Mouse (Mus musculus) liver, embryonic 11.5 days (tissue): ENCODE measurements around the gene Zfp189. TPM values are rescaled to one million over a fixed set of nuclear protein-coding genes. Genes with fewer than 3 reads are reported as not detected.
"Not testable (repeated sequence)": the region's sequence is repeated elsewhere in the genome, so short reads cannot be mapped to it uniquely, and the experiment has no call there.

Experiments
- ATAC-seq: fragments of 200-750 bp; cut with Nextera tagmentation; replicated peaks from 2 replicates; pipeline ENCODE4 v1.8.0; 2017; ENCODE audit warnings: moderate number of reproducible peaks, mild to moderate bottlenecking, moderate TSS enrichment, moderate library complexity; ENCODE audit not compliant: low FRiP score
- DNase-seq: peaks from one replicate; pipeline ENCODE4 v3.0.0-alpha.2; 2017; ENCODE audit warnings: low spot score
- H3K27ac ChIP-seq: fragments of 300-500 bp; sonication (generic); 2 replicates; pipeline ENCODE4 v1.5.1; 2014; ENCODE audit warnings: mild to moderate bottlenecking, low read depth, low read length, control low read depth
- H3K27me3 ChIP-seq: fragments of 300-500 bp; sonication (generic); replicated peaks from 2 replicates; pipeline ENCODE4 v1.6.1; 2014; ENCODE audit warnings: low read length, mixed read lengths; ENCODE audit not compliant: control insufficient read depth, insufficient read depth
- H3K36me3 ChIP-seq: fragments of 300-500 bp; sonication (generic); 2 replicates; pipeline ENCODE4 v1.6.1; 2014; ENCODE audit warnings: mild to moderate bottlenecking, low read length, moderate library complexity, mixed read lengths; ENCODE audit not compliant: control insufficient read depth, insufficient read depth
- H3K4me1 ChIP-seq: fragments of 300-500 bp; sonication (generic); replicated peaks from 2 replicates; pipeline ENCODE4 v1.6.1; 2014; ENCODE audit warnings: low read length, mixed read lengths; ENCODE audit not compliant: control insufficient read depth, insufficient read depth
- H3K4me2 ChIP-seq: fragments of 300-500 bp; sonication (generic); 2 replicates; pipeline ENCODE4 v1.6.1; 2014; ENCODE audit warnings: mild to moderate bottlenecking, control low read depth, moderate library complexity
- H3K4me3 ChIP-seq: fragments of 300-500 bp; sonication (generic); 2 replicates; pipeline ENCODE4 v1.5.1; 2014; ENCODE audit warnings: low read depth, low read length, control low read depth
- H3K9ac ChIP-seq: fragments of 300-500 bp; sonication (generic); 2 replicates; pipeline ENCODE4 v1.6.1; 2014; ENCODE audit warnings: low read depth, low read length, control low read depth
- H3K9me3 ChIP-seq: fragments of 300-500 bp; sonication (generic); 2 replicates; pipeline ENCODE4 v1.6.1; 2016; ENCODE audit warnings: low read length, inconsistent platforms, mixed read lengths; ENCODE audit not compliant: control insufficient read depth
- WGBS: fragments of 180-500 bp; shearing (Covaris S2); extraction: QIAGEN DNeasy Blood & Tissue Kit; methylation state at CpG from one replicate; pipeline ENCODE4 v1.1.7; 2014; 5-methylcytosine and 5-hydroxymethylcytosine counted together
- polyA plus RNA-seq: library from polyadenylated mRNA; unstranded; fragments of >200 nt; fragmentation: Nextera tagmentation; extraction: Ambion mirVana; gene quantifications from 2 replicates; pipeline ENCODE4 v1.2.1, GENCODE M21; 2014

The Zfp189 gene
- polyA plus RNA-seq = 7.4 and 9.2 TPM in 2 replicates

GRCm38 (mm10) chr4:49520572-49521340 lies at the start of gene Zfp189, which contains the start of gene Mrpl50:
Gene Zfp189, plus strand, starts transcription at chr4:49521176.
Gene Mrpl50, minus strand, starts transcription at chr4:49521093.
- peaks cover 13% of the 10 kb centered on the region; the same call in 1 of the 2 replicates for H3K36me3 ChIP-seq
- peak within 1 kb of the TSS; percentile 65 for H3K4me2 ChIP-seq
- ATAC-seq = peak; percentile 99
- H3K4me1 ChIP-seq = peaks cover 12% of the 10 kb centered on the region
- no peaks in the 10 kb centered on the region for H3K27me3 ChIP-seq
- no peak within 1 kb of the TSS for H3K27ac ChIP-seq
- no peaks in the 10 kb centered on the region for H3K9me3 ChIP-seq
- DNase-seq = peak; percentile 89
- WGBS = under 1% methylated on average over 41 of the region's 41 CpGs
- H3K4me3 ChIP-seq = peak within 1 kb of the TSS; percentile 79
- H3K9ac ChIP-seq = peak within 1 kb of the TSS; percentile 85

DNA sequence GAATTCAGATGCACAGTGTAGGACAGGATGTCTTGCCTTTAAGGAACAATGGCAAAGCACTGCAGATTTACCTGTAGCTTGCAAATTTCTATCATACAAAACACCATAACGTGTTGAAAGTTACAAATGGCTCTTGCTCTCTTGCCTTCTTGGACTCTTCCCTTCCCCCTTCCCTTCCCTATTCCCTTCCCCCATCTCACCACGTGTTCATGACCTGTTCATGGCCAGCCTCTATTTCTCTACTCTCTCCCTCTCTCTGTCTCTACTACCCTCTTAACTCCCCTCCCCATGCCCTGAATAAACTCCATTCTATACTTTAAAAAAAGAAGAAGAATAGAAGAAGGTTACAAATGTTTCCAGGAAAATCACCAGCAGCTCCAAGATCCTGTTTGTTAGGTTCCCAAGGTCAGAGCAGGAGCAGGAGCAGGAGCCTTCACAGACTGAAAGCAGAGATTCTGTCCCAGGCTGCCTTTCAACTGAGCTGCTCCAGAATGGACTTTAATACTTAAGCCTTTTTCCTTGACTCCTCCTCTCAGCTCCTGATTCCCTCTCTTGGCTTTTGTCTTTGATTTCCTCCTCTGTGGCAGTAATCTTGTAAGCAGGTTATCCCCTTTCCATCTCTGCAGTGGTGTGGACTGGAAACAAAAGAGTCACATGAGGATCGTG lies 47.4 kb upstream of the Zfp189 start, which contains the start of gene Acnat1:
TSS of gene Acnat1 (minus strand) at position 478 of the 666 bp plus-strand sequence.
- no peaks in the 10 kb centered on the region for H3K36me3 ChIP-seq
- DNase-seq (no peak), ATAC-seq (no peak)
- H3K9me3 ChIP-seq = no peaks in the 10 kb centered on the region
- 47% methylated on average over 3 of the region's 3 CpGs for WGBS
- no peaks in the 10 kb centered on the region for H3K27me3 ChIP-seq
- H3K9ac ChIP-seq = no peak within 1 kb of the TSS
- H3K27ac ChIP-seq = no peak within 1 kb of the TSS
- H3K4me1 ChIP-seq = peaks cover 8% of the 10 kb centered on the region
- peak within 1 kb of the TSS; percentile 42 for H3K4me2 ChIP-seq
- H3K4me3 ChIP-seq = no peak within 1 kb of the TSS

DNA sequence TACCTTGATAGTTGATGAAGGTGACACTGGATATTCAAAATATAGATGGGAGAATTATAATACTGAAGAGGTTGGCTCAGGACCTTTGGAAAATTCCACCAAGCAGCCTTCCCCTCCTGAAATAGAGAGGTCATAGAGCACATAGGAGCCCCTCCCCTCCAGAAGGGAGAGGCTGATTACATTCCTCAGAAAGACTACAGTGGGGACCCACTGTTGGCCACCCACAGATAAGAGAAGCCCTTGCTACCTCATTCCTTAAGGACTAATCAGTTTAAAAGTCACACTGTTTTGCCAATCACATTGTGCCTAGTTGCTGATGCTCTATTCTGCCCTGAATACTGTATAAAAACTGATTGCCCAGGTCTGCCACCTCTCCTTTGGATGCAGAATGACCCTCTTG lies 46.4 kb upstream of the Zfp189 start:
- Histone ChIP-seq H3K27me3 (no peaks in the 10 kb centered on the region), H3K4me2 (peak overlapping the region; percentile 42), H3K27ac (peak overlapping the region; percentile 62), H3K36me3 (no peaks in the 10 kb centered on the region), H3K4me3 (no peak overlapping the region; the same call in 1 of the 2 replicates), H3K4me1 (peaks cover 8% of the 10 kb centered on the region), H3K9me3 (no peaks in the 10 kb centered on the region), H3K9ac (no peak overlapping the region)
- ATAC-seq (peak; percentile 86), DNase-seq (no peak)

DNA sequence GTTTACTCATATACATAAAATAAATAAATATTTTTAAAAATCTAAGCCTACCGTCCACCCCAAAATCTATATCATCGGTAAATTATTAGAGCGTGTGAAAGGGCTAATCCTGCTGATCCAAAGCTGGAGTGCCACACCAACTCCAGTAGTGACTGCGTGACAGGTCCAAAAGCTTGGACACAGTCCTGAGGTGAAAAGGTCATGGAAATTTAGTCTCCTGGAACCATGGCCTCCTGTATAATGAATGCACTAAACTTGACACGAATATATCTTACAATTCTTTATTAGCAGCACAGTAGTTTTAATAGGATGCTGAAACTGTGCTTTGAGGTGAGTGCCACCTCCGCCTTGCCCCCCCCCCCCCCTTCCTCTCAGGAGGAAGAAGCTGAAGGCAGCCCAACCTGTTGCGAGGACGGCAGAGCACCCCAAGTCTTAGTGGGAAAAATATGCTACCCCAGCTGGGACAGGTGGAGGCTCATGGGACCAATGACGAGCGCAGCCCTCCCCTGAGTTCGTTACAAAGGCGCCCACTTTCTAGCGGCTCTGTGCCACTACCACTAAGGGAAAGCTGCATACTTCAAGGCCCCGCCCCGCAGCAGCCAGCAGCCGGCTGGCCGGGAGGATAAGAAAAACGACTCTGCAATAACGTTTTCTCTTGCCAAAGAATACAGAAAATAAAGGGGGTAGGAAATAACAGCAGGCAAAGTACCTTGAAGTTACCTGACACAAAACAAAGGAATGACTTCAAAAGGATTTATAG lies 42.7 kb upstream of the Zfp189 start:
- ATAC-seq = peak; percentile 86
- DNase-seq = peak; percentile 58
- Histone ChIP-seq H3K4me2 (peak overlapping the region; percentile 65), H3K27me3 (no peaks in the 10 kb centered on the region), H3K9ac (peak overlapping the region; percentile 56), H3K27ac (peak overlapping the region; percentile 65; the same call in 1 of the 2 replicates), H3K9me3 (no peaks in the 10 kb centered on the region), H3K4me1 (peaks cover 10% of the 10 kb centered on the region), H3K4me3 (peak overlapping the region; percentile 31; the same call in 1 of the 2 replicates), H3K36me3 (no peaks in the 10 kb centered on the region)
- WGBS = 20% methylated on average over 19 of the region's 19 CpGs

- 0 out of 2 replicates have a peak overlapping the region, but pooled peaks have one; percentile 38 for H3K27ac ChIP-seq
- H3K9ac ChIP-seq, H3K4me3 ChIP-seq, DNase-seq, ATAC-seq, H3K9me3 ChIP-seq, H3K36me3 ChIP-seq, H3K27me3 ChIP-seq: not testable (repeated sequence)
- H3K4me2 ChIP-seq = peak overlapping the region; percentile 65
- 36% methylated on average over 2 of the region's 2 CpGs for WGBS
- H3K4me1 ChIP-seq = peaks cover 10% of the 10 kb centered on the region
Observed at GRCm38 (mm10) chr4:49479035-49479434, 41.9 kb upstream of the Zfp189 start.

DNA sequence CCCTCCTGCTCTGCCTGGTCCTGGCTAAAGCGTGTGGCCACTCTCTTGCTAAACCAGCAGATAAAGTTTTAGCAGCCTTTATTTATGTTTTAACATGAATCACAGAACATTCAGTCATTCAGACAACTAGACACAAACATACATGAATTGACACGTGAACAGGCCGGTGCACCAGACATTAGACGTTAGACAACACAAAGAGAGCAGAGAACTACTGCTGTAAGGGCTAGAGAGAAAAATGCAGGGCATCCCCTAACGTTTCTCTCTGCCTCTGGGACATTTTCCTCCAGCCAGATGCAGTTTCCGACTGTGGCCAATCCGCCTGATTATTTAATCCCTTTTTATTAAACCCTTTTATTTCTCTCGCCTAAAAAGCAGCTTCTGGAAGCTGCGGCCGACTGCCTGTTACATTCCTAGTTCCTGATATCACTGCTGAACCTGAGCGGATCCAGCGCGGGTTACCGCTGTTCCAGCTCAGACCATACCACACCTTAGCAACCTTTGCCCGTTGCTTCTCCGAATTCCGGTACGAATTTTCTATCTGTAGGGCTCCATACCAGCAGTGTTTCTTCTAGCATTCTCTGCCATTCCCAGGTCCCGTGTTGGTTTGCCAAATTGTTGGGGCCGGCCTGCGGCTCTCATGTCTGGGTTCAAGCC lies 40.7 kb upstream of the Zfp189 start:
- Histone ChIP-seq H3K4me1 (peaks cover 2% of the 10 kb centered on the region; the same call in 1 of the 2 replicates), H3K9ac (no peak overlapping the region), H3K4me3 (no peak overlapping the region), H3K27ac (no peak overlapping the region; the same call in 1 of the 2 replicates), H3K36me3 (no peaks in the 10 kb centered on the region), H3K27me3 (no peaks in the 10 kb centered on the region), H3K9me3 (no peaks in the 10 kb centered on the region), H3K4me2 (peak overlapping the region; percentile 37)
- no peak for ATAC-seq
- no peak for DNase-seq
- WGBS = 29% methylated on average over 21 of the region's 21 CpGs

GRCm38 (mm10) chr4:49480896-49481295 lies 40.1 kb upstream of the Zfp189 start:
- H3K9me3 ChIP-seq = no peaks in the 10 kb centered on the region
- no peak overlapping the region for H3K9ac ChIP-seq
- 0 out of 2 replicates have a peak, but pooled peaks cover 2% of the 10 kb centered on the region for H3K4me1 ChIP-seq
- no peak overlapping the region for H3K4me3 ChIP-seq
- no peaks in the 10 kb centered on the region for H3K36me3 ChIP-seq
- no peak overlapping the region; the same call in 1 of the 2 replicates for H3K4me2 ChIP-seq
- no peaks in the 10 kb centered on the region for H3K27me3 ChIP-seq
- H3K27ac ChIP-seq = no peak overlapping the region
- no peak for DNase-seq
- 57% methylated on average over 3 of the region's 3 CpGs for WGBS
- no peak for ATAC-seq

DNA sequence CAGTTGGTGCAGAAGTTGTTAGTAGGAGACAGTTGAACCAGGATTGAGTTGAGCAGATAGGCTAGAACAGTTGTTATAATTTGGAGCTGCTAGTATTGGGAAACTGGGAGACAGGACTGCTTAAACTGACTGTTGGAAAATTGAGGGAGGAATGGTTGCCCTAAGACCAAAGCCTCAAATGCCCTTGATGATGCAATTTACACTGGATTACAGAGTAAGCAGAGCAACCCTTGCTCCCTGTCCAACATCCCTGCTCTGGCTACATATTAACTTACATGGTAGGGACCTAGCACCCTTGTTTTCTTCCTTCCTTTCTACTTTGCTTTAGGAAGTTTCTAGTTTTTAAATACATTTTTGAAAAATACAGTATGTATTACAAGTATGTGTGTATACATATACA lies 35.5 kb upstream of the Zfp189 start:
- Histone ChIP-seq H3K9ac (no peak overlapping the region), H3K4me1 (no peaks in the 10 kb centered on the region), H3K36me3 (no peaks in the 10 kb centered on the region), H3K27me3 (no peaks in the 10 kb centered on the region), H3K4me2 (no peak overlapping the region), H3K4me3 (no peak overlapping the region), H3K9me3 (no peaks in the 10 kb centered on the region), H3K27ac (peak overlapping the region; percentile 35; the same call in 1 of the 2 replicates)
- peak; percentile 75; the same call in 1 of the 2 replicates for ATAC-seq
- no peak for DNase-seq
